21 mouse cellular contexts compared by ENCODE assay signal in the genomic region with DNA sequence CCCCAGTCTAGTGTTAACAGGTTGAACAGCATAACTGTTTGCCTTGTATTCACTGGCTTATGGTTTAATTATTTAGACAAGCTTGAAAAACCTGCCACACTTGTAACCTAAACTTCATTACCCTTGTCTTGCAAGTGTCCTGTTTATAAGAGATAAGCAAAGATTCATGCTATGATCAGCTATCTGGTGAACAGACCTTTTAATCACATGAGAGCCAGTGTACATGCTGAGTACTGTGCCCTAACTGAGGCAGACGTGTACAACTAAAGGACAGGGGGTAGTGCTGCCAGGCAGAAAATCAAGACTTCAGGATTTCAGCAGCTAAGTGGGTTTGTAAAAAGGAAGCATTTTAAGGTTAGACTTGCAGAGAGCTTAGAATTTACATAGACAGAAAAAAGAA. TPM values are rescaled to one million over a fixed set of nuclear protein-coding genes. Genes with fewer than 3 reads are reported as not detected.
DNase-seq lines count a peak whose midpoint lies in the region; ATAC-seq and TF ChIP-seq lines count a peak whose summit lies in the region.
"Had no signal": no experiment of that assay in that cellular context is flagged by ENCODE, and none has a peak within 500 bp of the region (broad histone marks: within the 10 kb centered on the region; RNA-seq: fewer than 3 reads in every experiment).

No protein-coding gene starts in this region.

- H3K9me3 ChIP-seq in heart, embryonic 16.5 days (replicated peaks; ENCODE audit: control insufficient read depth, low read length) = no peaks in the 10 kb centered on the region
- no peaks in the 10 kb centered on the region for H3K9me3 ChIP-seq in lung, embryonic 15.5 days
- H3K9me3 ChIP-seq in CH12.LX (replicated peaks; ENCODE audit: low read length) = no peaks in the 10 kb centered on the region
- H3K9me3 ChIP-seq in midbrain, embryonic 11.5 days (ENCODE audit: control insufficient read depth, low read length) = no peaks in the 10 kb centered on the region
- H3K9me3 ChIP-seq: embryonic facial prominence, embryonic 13.5 days; forebrain, embryonic 12.5 days; hindbrain, embryonic 12.5 days had no signal

- H3K27me3 ChIP-seq in heart, embryonic 16.5 days (ENCODE audit: control insufficient read depth, insufficient read depth, low read length) = no peaks in the 10 kb centered on the region
- no peaks in the 10 kb centered on the region for H3K27me3 ChIP-seq in lung, embryonic 15.5 days
- H3K27me3 ChIP-seq in CH12.LX (replicated peaks) = no peaks in the 10 kb centered on the region
- H3K27me3 ChIP-seq in midbrain, embryonic 11.5 days (ENCODE audit: control insufficient read depth, insufficient read depth, low read length) = no peaks in the 10 kb centered on the region
- H3K27me3 ChIP-seq: embryonic facial prominence, embryonic 13.5 days; forebrain, embryonic 12.5 days; hindbrain, embryonic 12.5 days; Patski had no signal

- no peak for TF ChIP-seq RAD21 in CH12.LX (IDR thresholded peaks at IDR 0.05; ENCODE audit: low read depth, low read length)

- no peak overlapping the region for H3K4me2 ChIP-seq in heart, embryonic 16.5 days (ENCODE audit: low read depth, low read length)
- H3K4me2 ChIP-seq in lung, embryonic 15.5 days = no peak overlapping the region
- H3K4me2 ChIP-seq in CH12.LX (ENCODE audit: insufficient read depth, low read depth, poor library complexity, severe bottlenecking) = 0 out of 2 replicates have a peak overlapping the region, but pooled peaks have one; percentile 5
- no peak overlapping the region for H3K4me2 ChIP-seq in midbrain, embryonic 11.5 days
- H3K4me2 ChIP-seq: embryonic facial prominence, embryonic 13.5 days; forebrain, embryonic 12.5 days; hindbrain, embryonic 12.5 days had no signal

- H3K36me3 ChIP-seq in heart, embryonic 16.5 days (ENCODE audit: control insufficient read depth, insufficient read depth) = peaks cover 14% of the 10 kb centered on the region
- H3K36me3 ChIP-seq in lung, embryonic 15.5 days = peaks cover 8% of the 10 kb centered on the region; the same call in 1 of the 2 replicates
- peaks cover 24 to 64% of the 10 kb centered on the region in 2 experiments for H3K36me3 ChIP-seq in CH12.LX (replicated peaks in 1 of 2; ENCODE audit: control insufficient read depth in 1 of 2, insufficient read depth in 1 of 2, low read length in 1 of 2)
- no peaks in the 10 kb centered on the region; the same call in 1 of the 2 replicates for H3K36me3 ChIP-seq in midbrain, embryonic 11.5 days (ENCODE audit: control insufficient read depth, insufficient read depth, low read length)

- peaks cover 23% of the 10 kb centered on the region for H3K4me1 ChIP-seq in heart, embryonic 16.5 days (ENCODE audit: control insufficient read depth, insufficient read depth, low read length)
- peaks cover 16% of the 10 kb centered on the region for H3K4me1 ChIP-seq in lung, embryonic 15.5 days
- H3K4me1 ChIP-seq in lung, adult 2 months (ENCODE audit: control insufficient read depth, insufficient read depth, low read length) = peaks cover 6% of the 10 kb centered on the region
- peaks cover 33 to 99% of the 10 kb centered on the region in 2 experiments for H3K4me1 ChIP-seq in CH12.LX (ENCODE audit: control insufficient read depth in 1 of 2, insufficient read depth in 2 of 2)
- peaks cover 57% of the 10 kb centered on the region for H3K4me1 ChIP-seq in bone marrow macrophage, adult 2 months (ENCODE audit: control insufficient read depth, insufficient read depth, low read length)
- H3K4me1 ChIP-seq in midbrain, embryonic 11.5 days (ENCODE audit: control insufficient read depth, insufficient read depth, low read length) = no peaks in the 10 kb centered on the region
- H3K4me1 ChIP-seq: embryonic facial prominence, embryonic 13.5 days; forebrain, embryonic 12.5 days; hindbrain, embryonic 12.5 days had no signal

- no peak for TF ChIP-seq CTCF in lung, adult 2 months (IDR thresholded peaks at IDR 0.05; ENCODE audit: insufficient read depth, low read length)
- TF ChIP-seq CTCF in CH12.LX (conservative IDR thresholded peaks at IDR 0.05 in 1 of 2, IDR thresholded peaks at IDR 0.05 in 1 of 2; ENCODE audit: low read depth in 2 of 2, low read length in 2 of 2) = no peak
- no peak for TF ChIP-seq CTCF in bone marrow macrophage, adult 2 months (IDR thresholded peaks at IDR 0.05; ENCODE audit: low read depth, low read length)

- in situ Hi-C loops in CH12.LX (cut with MboI; ENCODE audit: low pct_ligation_motif_present, low pct_unique_long_range_greater_than_20kb, low sequenced_read_pairs) = loop anchor here (5.0 kb wide), 1 partner anchor 87 kb away; no protein-coding TSS in a partner anchor

- 82% methylated on average over 1 of the region's 1 CpGs for whole genome bisulfite sequencing in heart, embryonic 16.5 days
- WGBS in lung, embryonic 15.5 days = 82% methylated on average over 1 of the region's 1 CpGs
- 64% methylated on average over 1 of the region's 1 CpGs for WGBS in lung, adult 2 months
- WGBS in midbrain, embryonic 11.5 days = 79% methylated on average over 1 of the region's 1 CpGs

- no peak overlapping the region for H3K4me3 ChIP-seq in heart, embryonic 16.5 days (ENCODE audit: low read length)
- no peak overlapping the region for H3K4me3 ChIP-seq in lung, embryonic 15.5 days
- no peak overlapping the region for H3K4me3 ChIP-seq in lung, adult 2 months (replicated peaks; ENCODE audit: extremely low read depth, low read depth, low read length)
- H3K4me3 ChIP-seq in CH12.LX (replicated peaks in 1 of 3; ENCODE audit: low read depth in 2 of 3, low read length in 2 of 3, poor library complexity in 1 of 3) = no peak overlapping the region
- no peak overlapping the region for H3K4me3 ChIP-seq in bone marrow macrophage, adult 2 months (ENCODE audit: insufficient read depth, low read length)
- no peak overlapping the region for H3K4me3 ChIP-seq in midbrain, embryonic 11.5 days (ENCODE audit: low read depth, low read length)
- H3K4me3 ChIP-seq: embryonic facial prominence, embryonic 13.5 days; forebrain, embryonic 12.5 days; hindbrain, embryonic 12.5 days had no signal

- no peak for DNase-seq in heart, postnatal 25 days (ENCODE audit: low spot score)
- DNase-seq in lung, adult 2 months = no peak
- no peak for DNase-seq in CH12.LX (ENCODE audit: extremely low read depth)
- no peak for DNase-seq in midbrain, embryonic 11.5 days (ENCODE audit: low spot score, missing footprints)
- no peak for DNase-seq in gastrocnemius, postnatal 36 days
- DNase-seq: adrenal gland, postnatal 14 days; cerebellum, adult 18-20 months; cerebellum, adult 9-11 months; cerebellum, postnatal 36 days; gastrocnemius, postnatal 14 days; heart, postnatal 4 days had no signal

- intact Hi-C loops in heart, postnatal 25 days (cut with DNase I) = loop anchor here (5.0 kb wide), 1 partner anchor 32 kb away; no protein-coding TSS in a partner anchor
- intact Hi-C loops in gastrocnemius, postnatal 36 days (cut with DNase I) = no loop called here

- dilution Hi-C loops in CH12.LX (cut with MboI; ENCODE audit: extremely low pct_ligation_motif_present, extremely low pct_unique_long_range_greater_than_20kb, low sequenced_read_pairs) = no loop called here

- no peak overlapping the region for H3K9ac ChIP-seq in heart, embryonic 16.5 days (ENCODE audit: low read length)
- no peak overlapping the region for H3K9ac ChIP-seq in lung, embryonic 15.5 days
- H3K9ac ChIP-seq in CH12.LX (ENCODE audit: insufficient read depth, low read depth) = peak overlapping the region; percentile 33; the same call in 1 of the 2 replicates
- no peak overlapping the region for H3K9ac ChIP-seq in midbrain, embryonic 11.5 days (ENCODE audit: low read length)
- H3K9ac ChIP-seq: embryonic facial prominence, embryonic 13.5 days; forebrain, embryonic 12.5 days; hindbrain, embryonic 12.5 days had no signal

- 0 out of 2 replicates have a peak overlapping the region, but pooled peaks have one; percentile 9 for H3K27ac ChIP-seq in heart, embryonic 16.5 days (ENCODE audit: low read length)
- 0 out of 2 replicates have a peak overlapping the region, but pooled peaks have one; percentile 41 for H3K27ac ChIP-seq in lung, embryonic 15.5 days
- H3K27ac ChIP-seq in CH12.LX (ENCODE audit: insufficient read depth, low read depth) = peak overlapping the region; percentile 65
- peak overlapping the region; percentile 92 for H3K27ac ChIP-seq in bone marrow macrophage, adult 2 months (ENCODE audit: insufficient read depth, low read depth, low read length)
- H3K27ac ChIP-seq in midbrain, embryonic 11.5 days (ENCODE audit: low read depth, low read length) = no peak overlapping the region
- H3K27ac ChIP-seq: embryonic facial prominence, embryonic 13.5 days; forebrain, embryonic 12.5 days; hindbrain, embryonic 12.5 days had no signal

- no peak for ATAC-seq in heart, embryonic 16.5 days (replicated peaks; ENCODE audit: extremely low read depth, insufficient read depth, low FRiP score)
- no peak for ATAC-seq in lung, embryonic 15.5 days (ENCODE audit: borderline replicate concordance, extremely low read depth, low FRiP score, low TSS enrichment)
- ATAC-seq in midbrain, embryonic 11.5 days (ENCODE audit: low FRiP score) = no peak
- ATAC-seq: activated CD4-positive, CD25-positive, alpha-beta regulatory T cell, adult 4 months; forebrain, embryonic 16.5 days; hindbrain, embryonic 16.5 days; Patski had no signal

- peaks cover 21% of the 10 kb centered on the region for H3K79me2 ChIP-seq in CH12.LX (replicated peaks; ENCODE audit: control insufficient read depth, extremely low read depth, insufficient read depth, poor library complexity, severe bottlenecking)

- TF ChIP-seq EP300 in CH12.LX (IDR thresholded peaks at IDR 0.05; ENCODE audit: low read length) = no peak

- TF ChIP-seq POLR2A in lung, adult 2 months (IDR thresholded peaks at IDR 0.05; ENCODE audit: borderline replicate concordance, extremely low read depth, low read depth, low read length) = no peak
- no peak for TF ChIP-seq POLR2A in CH12.LX (IDR thresholded peaks at IDR 0.05; ENCODE audit: low read depth, low read length)
- TF ChIP-seq POLR2A in bone marrow macrophage, adult 2 months (IDR thresholded peaks at IDR 0.05; ENCODE audit: borderline replicate concordance, low read depth, low read length) = no peak

RNA-seq across cellular contexts. Expression of a gene that starts 46.5 kb away (rescaled TPM):
- polyA plus RNA-seq in heart, embryonic 16.5 days (2015; fragmentation: Nextera tagmentation; extraction: Ambion mirVana) = 23.5 and 24.1 TPM in 2 replicates
- 100 to 1,000 TPM; 107 to 112 TPM for total RNA-seq in heart, postnatal 25 days (2021)
- 28.9 and 29.3 TPM in 2 replicates for polyA plus RNA-seq in lung, embryonic 15.5 days (2015; fragmentation: Nextera tagmentation; extraction: Ambion mirVana)
- polyA plus RNA-seq in lung, adult 2 months (2012; rRNA removed) = 43.8 and 48.3 TPM in 2 replicates
- total RNA-seq in CH12.LX (2012; rRNA removed) (90.2 and 101 TPM in 2 replicates), CH12.LX (2014; rRNA removed) (239 and 263 TPM in 2 replicates)
- polyA plus RNA-seq in CH12.LX (2012; ENCODE audit: insufficient read length, low read depth) = 98.4 and 111 TPM in 2 replicates
- polyA plus RNA-seq in bone marrow macrophage, adult 2 months (2012; ENCODE audit: insufficient read depth, insufficient read length, missing spikeins) = 110 and 119 TPM in 2 replicates
- 68.0 and 69.0 TPM in 2 replicates for polyA plus RNA-seq in midbrain, embryonic 11.5 days (2014; fragmentation: Nextera tagmentation; extraction: Ambion mirVana)
- total RNA-seq in gastrocnemius, postnatal 36 days (2021) = 100 to 1,000 TPM; 153 to 159 TPM

RNA-seq across cellular contexts. Expression of a gene that starts 54.3 kb away (rescaled TPM):
- polyA plus RNA-seq in heart, embryonic 16.5 days (2015; fragmentation: Nextera tagmentation; extraction: Ambion mirVana) = 188 TPM in 2 replicates
- 10 to 100 TPM; 62.4 to 66.2 TPM for total RNA-seq in heart, postnatal 25 days (2021)
- 208 and 219 TPM in 2 replicates for polyA plus RNA-seq in lung, embryonic 15.5 days (2015; fragmentation: Nextera tagmentation; extraction: Ambion mirVana)
- polyA plus RNA-seq in lung, adult 2 months (2012; rRNA removed) = 232 and 319 TPM in 2 replicates
- total RNA-seq in CH12.LX (2012; rRNA removed) (83.3 and 107 TPM in 2 replicates), CH12.LX (2014; rRNA removed) (87.9 and 96.2 TPM in 2 replicates)
- 72.1 and 76.6 TPM in 2 replicates for polyA plus RNA-seq in CH12.LX (2012; ENCODE audit: insufficient read length, low read depth)
- polyA plus RNA-seq in bone marrow macrophage, adult 2 months (2012; ENCODE audit: insufficient read depth, insufficient read length, missing spikeins) = 216 and 219 TPM in 2 replicates
- polyA plus RNA-seq in midbrain, embryonic 11.5 days (2014; fragmentation: Nextera tagmentation; extraction: Ambion mirVana) = 78.1 and 78.7 TPM in 2 replicates
- total RNA-seq in gastrocnemius, postnatal 36 days (2021) = 10 to 100 TPM; 20.7 to 27.2 TPM
